Mouse (Mus musculus) heart, postnatal 10 days (tissue): ENCODE data around the gene Cfap74. TPM values are rescaled to one million over a fixed set of nuclear protein-coding genes. Genes with fewer than 3 reads are reported as not detected.
"Not testable (repeated sequence)": the region's sequence is repeated elsewhere in the genome, so short reads cannot be mapped to it uniquely, and the experiment has no call there.

ENCODE experiments used
- DNase-seq, 2 experiments: peaks; one replicate each; pipeline ENCODE4 v3.0.0; 2021
- intact Hi-C: fragments of 180-260 bp; cut with DNase I; formaldehyde crosslinking; loops from one replicate; pipeline ENCODE4 v1.15.1; 2025
- total RNA-seq, 2 experiments: library from RNA; stranded (reverse); gene quantifications; 2 replicates each; pipeline ENCODE4 v1.2.3; 2021

Cfap74 gene
- total RNA-seq, 2 experiments from 2014 or later: 0.30 to 0.34 TPM

DNA sequence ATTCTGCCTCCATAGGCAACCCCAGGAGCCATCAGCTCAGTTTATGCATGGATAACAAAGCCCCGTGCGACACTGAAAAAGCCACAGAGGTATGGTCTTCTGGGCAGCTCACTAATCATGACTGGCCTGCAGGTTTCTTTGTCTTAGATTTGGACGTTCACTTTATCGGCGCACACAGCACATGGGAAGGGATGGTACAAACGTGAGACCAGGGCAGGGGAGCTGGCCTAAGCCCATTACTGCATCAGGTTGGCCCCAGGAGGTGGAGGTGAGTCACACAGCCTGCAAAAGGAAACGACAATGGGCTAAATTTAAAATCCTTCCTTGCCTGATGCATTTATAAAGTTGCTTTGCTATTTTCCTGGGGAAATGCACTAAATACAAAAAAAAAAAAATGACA, 7.9 kb upstream of the Cfap74 start:
- DNase-seq: no peak
- intact Hi-C loops: no loop called here

- DNase-seq: no peak
- intact Hi-C loops: no loop called here
Observed at GRCm38 (mm10) chr4:155402489-155402888, 6.5 kb upstream of the Cfap74 start.

GRCm38 (mm10) chr4:155408695-155409057, 314 bp upstream of the Cfap74 start:
- DNase-seq: no peak
- intact Hi-C loops: loop anchor here (5.0 kb wide), 1 partner anchor 86 kb away; no protein-coding TSS in a partner anchor

DNA sequence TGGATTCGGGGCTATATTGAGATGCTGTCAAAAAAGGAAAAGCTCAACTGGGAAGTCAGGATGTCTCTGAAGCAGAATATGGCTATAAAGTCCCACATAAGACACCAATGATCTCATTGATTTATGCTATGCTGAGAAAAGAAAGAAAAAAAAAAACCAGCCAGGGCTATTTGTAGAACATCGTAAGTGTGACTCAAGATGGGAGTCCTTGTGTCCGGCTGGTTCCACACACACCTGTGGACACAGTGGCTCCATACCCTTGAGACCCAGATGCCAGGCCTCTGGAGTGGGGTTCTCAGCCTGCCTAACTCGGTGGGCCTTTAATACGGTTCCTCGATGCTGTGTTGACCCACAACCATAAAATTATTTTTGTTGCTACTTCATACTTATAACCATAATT, 3.1 kb downstream of the Cfap74 start:
- DNase-seq: no peak
- intact Hi-C loops: no loop called here

DNA sequence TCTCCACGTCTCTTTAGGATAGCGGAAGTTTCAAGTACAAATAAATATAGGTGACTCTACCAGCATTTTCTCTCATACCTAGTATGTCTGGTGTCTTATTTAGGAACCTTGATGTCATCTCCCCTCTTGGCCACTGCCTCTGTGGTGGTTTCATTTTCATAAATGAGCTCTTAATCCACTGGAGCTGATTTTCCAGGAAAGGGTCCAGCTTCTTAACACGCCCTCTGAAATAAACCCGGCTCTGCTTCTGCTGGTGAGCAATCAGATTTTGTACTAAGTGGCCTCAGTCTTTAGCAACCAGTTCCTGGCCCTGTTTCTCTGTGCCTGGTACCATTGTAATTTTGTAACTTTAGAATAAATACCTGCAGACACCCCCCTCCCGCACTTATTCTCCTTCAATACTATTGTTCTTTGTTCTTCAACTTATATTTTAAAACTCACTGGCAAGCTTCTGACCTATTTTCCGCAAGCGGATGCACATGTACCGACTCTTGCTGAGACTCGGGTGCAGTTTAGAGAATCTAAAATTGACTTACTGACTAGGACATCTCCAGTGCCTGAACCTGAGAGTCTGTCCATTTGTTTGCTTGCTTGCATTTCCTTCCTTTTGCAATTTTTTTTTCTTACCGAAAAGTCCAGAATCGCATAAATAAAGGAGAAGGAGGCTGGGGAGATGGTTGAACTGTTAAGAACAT, 4.8 kb downstream of the Cfap74 start:
- no peak for DNase-seq

GRCm38 (mm10) chr4:155414656-155415235, 5.8 kb downstream of the Cfap74 start:
- intact Hi-C loops: no loop called here
- no peak for DNase-seq

More for the DNA sequence above, 4.8 kb downstream of the Cfap74 start:
- intact Hi-C loops: no loop called here

DNA sequence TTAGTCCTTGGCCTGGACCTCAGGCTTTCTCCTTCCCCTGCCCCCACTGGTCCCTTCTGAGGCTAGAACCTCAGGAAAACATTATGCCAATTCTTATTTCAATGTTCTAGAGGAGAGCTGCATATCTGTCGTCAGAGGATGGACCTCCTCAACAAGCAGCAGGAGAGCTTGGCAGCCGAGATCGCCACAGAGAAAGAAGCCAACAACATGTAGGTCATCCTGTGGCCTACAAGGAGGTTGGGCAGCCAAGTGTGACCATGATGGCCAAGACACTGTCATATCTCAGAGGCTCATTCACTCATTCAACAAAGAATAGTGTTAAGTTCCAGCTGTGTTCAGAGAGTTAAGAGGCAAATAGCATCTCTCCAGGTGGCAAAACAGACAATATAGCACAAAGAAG, 11.1 kb downstream of the Cfap74 start:
- DNase-seq: peak in 1 of 2 experiments; percentile 6
- intact Hi-C loops: no loop called here

DNA sequence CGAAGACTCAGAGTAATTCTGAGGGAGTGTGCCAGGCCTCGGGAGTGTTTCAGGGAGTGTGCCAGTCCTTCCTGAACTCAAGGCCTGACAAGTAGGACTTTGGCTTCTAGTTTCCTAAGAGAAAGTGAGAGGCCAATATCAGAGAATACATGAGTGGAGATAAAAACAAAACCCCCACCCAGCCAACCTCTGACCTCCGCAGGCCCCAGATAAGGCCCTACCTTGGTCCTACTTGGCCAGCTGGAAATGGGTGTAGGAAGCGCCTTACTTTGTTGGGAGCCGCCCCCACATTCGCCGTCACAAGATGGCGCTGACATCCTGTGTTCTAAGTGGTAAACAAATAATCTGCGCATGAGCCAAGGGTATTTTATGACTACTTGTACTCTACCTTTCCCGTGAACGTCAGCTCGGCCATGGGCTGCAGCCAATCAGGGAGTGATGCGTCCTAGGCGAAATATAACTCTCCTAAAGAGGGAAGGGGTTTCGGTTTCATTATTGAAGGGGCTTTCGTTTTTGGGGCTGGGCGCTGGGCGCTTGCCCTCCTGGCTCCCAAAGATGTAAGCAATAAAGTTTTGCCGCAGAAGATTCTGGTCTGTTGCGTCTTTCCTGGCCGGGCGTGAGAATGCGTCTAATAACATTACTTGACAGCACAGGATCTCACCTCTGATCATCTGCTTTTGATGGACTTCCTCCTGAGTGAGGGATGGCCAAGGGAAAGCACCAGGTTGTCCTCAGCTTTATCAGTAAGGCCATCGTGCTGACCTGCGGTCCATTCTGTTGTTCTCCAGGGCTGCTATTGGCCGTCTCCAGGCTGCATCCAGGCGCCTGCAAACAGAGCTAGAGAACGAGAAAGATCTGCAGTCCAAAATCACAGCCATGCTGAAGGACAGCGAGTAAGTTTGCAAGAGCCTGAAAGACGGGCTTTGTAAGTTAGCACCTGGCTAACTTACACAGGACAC, 12.7 kb downstream of the Cfap74 start:
- intact Hi-C loops: not testable (repeated sequence)

GRCm38 (mm10) chr4:155423988-155424387, 15.0 kb downstream of the Cfap74 start:
- intact Hi-C loops: no loop called here
- DNase-seq: no peak

More for the DNA sequence above, 12.7 kb downstream of the Cfap74 start:
- DNase-seq: not testable (repeated sequence)

GRCm38 (mm10) chr4:155426272-155426671, 17.3 kb downstream of the Cfap74 start:
- intact Hi-C loops: no loop called here
- no peak for DNase-seq

- DNase-seq: no peak
- intact Hi-C loops: no loop called here
Observed at GRCm38 (mm10) chr4:155428442-155428841, 19.5 kb downstream of the Cfap74 start.

DNA sequence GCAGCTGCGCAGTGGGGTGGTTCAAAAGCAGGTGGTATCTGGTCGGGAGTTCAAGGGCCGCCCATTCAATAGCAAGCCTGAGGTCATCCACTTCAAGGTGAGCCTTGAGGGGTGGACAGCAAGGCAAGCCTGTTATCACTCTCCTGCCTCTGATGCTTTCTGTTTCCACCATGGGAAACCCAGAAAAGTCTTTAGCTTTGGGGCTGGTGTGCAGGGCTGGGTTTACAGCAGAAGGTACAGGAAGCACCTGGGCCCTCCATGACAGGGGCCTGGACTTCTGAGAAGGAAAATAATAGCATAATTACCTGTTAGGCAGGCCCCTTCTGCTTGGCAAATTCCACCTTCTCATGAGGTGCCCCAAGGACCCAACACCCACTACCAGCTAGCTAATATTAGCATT, 20.2 kb downstream of the Cfap74 start:
- intact Hi-C loops: no loop called here
- no peak for DNase-seq

- DNase-seq: no peak
- intact Hi-C loops: no loop called here
Observed at GRCm38 (mm10) chr4:155432358-155432757, 23.4 kb downstream of the Cfap74 start.

GRCm38 (mm10) chr4:155433993-155434392, 25.0 kb downstream of the Cfap74 start:
- DNase-seq: peak; percentile 20 to 37
- intact Hi-C loops: no loop called here

DNA sequence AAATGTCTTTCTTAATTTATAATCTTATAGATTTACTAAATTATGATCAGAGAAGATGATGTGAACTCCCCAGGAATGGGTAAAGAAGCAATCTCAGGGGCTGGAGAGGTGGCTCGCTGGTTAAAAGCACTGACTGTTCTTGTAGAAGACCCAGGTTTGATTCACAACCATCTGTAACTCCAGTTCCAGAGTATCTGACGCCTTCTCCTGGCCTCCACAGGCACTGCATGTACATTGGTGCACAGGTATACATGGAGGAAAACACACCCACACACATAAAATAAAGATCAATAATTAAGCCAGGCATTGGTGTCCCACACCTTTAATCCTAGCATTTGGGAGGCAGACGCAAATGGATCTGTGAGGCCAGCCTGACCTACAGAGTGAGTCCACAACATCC, 33.8 kb downstream of the Cfap74 start:
- intact Hi-C loops: no loop called here
- no peak for DNase-seq

DNA sequence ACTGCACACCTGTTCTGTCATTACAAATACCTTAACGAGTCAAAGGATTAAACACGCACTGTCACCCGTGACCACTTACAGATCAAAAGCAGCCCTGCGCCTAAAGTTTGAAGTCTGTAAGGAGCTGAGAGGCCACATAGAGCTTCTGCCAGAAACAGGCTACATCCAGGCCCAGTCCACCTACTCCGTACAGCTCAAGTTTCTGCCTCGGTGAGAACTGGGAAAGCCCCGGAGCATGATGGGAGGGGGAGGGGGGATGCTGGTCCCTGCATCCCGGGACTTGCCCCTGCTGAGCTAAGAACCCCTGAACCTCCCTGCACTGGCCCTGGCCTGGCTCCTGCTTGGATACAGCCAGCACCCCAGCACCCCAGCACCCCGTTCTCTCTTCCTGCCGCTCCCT, 42.6 kb downstream of the Cfap74 start:
- intact Hi-C loops: no loop called here

DNA sequence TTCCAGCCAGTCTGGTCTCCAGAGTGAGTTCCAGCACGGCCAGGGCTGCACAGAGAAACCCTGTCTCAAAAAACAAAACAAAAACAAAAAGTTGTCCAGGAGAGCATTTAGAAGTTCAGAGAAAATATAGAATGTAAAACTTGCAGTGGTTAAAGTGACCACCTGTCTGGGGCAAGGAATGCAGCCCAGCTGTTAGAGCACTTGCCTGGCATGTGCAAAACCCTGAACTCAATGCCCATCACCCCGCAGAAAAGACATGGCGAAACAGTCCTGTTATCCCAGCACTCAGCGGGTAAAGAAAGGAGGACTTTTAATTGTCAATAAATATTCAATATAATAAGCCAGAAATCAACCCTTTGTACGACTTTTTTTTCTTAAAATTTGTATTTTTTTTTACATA, 49.6 kb downstream of the Cfap74 start:
- intact Hi-C loops: no loop called here
- DNase-seq: no peak

More for the DNA sequence above, 42.6 kb downstream of the Cfap74 start:
- no peak for DNase-seq

GRCm38 (mm10) chr4:155463050-155463449, 54.1 kb downstream of the Cfap74 start:
- no peak for DNase-seq
- intact Hi-C loops: no loop called here

GRCm38 (mm10) chr4:155463611-155464010, 54.6 kb downstream of the Cfap74 start:
- DNase-seq: no peak
- intact Hi-C loops: no loop called here

- no peak for DNase-seq
- intact Hi-C loops: no loop called here
Observed at GRCm38 (mm10) chr4:155464061-155464460, 55.1 kb downstream of the Cfap74 start.

DNA sequence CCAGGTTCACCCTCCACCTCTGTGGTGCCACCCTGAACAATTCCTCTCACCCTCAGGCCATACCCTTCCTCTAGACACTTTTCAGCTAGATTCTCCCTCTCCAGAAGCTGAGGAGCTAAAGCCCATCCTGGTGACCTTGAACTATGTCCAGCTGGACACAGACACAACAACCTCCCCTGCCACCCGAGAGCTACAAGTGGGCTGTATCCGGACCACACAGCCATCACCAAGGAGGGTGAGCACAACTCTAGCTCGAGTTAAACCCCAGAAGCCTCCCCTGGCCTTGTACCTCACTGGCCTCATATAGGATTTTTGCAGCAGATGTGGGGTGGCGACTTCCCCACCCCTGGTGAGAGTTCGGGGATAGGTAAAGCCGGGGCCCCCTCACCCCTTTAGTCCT, 56.6 kb downstream of the Cfap74 start:
- no peak for DNase-seq
- intact Hi-C loops: no loop called here
